Mouse (Mus musculus) CD8-positive naive resting alpha-beta T cell, adult 2 months (primary cell): ENCODE data around the gene Ppip5k2.
A peak's percentile ranks its signal among the peaks of the same experiment; 100 is the strongest.

Experiments used
- DNase-seq, 2 experiments: peaks; one replicate each; pipeline ENCODE4 v3.0.0; 2022; ENCODE audit warnings: low read depth in 2 of 2, low spot score in 2 of 2

The Ppip5k2 gene

GRCm38 (mm10) chr1:97759841-97760240, 10.4 kb downstream of the Ppip5k2 start:
- DNase-seq, result no peak

DNA sequence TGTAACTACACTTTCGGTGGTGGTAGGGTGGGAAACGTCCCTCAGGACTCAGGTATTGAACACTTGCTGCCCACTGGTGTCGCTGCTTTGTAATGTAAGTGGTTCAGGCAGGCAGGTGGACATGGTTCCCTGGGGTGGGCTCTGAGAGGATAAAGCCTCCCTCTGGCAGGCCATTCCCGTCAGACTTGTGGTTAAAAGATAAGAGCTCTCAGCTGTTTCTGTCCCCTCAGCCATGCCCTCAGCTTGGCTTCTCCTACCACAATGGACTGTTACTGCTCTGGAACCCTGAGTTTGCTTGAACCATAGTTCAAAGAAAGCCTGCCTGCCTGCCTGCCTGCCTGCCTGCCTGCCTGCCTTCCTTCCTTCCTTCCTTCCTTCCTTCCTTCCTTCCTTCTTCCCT, 15.8 kb downstream of the Ppip5k2 start:
- DNase-seq, result no peak

DNA sequence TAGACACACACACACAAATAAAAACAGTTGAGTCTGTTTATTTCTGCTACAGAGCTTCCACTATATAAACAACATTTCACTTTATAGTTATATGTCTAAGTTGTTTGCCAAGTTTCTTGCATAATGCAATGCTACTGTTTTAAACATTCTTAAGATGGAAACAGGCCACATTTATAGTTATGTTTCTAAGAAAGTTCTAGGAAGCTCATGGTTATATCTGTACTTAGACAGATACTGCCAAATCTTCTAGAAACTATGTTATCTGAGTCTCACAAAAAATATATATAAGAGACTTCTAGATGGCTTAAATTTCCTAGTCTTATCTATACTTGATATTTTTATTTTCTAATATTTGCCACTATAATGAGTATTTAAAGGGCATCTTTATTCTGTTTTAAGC, 17.0 kb downstream of the Ppip5k2 start:
- no peak for DNase-seq

GRCm38 (mm10) chr1:97748163-97748562, 22.0 kb downstream of the Ppip5k2 start:
- no peak for DNase-seq

DNA sequence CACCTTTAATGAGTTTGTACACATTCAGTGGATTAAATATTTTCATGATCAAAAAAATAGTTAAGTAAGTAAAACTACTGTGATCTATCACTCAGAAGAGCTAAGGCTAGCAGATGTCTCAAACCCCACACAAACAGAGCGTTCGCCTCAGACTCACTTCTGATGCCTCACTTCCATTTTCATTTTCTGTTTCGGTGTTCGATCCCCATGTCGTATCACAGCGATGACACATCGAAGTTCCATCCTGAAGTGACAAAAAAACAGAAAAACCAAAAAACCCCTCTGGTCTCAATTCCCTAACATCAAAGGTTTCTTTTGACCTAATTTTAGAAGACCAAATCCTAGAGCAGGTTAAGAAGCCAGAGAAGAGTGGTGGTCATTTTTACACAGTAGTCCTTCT, 23.9 kb downstream of the Ppip5k2 start:
- DNase-seq, result no peak

DNA sequence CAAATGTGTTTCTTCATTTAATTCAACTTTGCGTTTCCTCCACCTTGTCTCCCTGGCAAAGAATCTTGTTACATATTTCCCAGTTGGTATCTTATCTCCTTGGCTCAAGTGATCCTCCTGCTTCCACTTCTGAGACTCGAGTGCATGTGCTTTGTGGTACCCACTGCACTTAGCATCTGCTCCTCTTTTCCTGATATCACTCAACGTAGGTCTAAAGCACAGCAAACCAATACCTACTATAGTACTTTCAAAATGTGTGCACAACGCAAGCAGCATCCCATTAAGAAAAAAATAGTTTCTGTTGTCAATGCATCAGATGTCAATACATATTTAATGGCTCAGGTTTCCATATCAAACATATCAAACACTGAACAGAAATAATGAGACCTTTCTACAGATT, 24.5 kb downstream of the Ppip5k2 start:
- DNase-seq, result no peak

GRCm38 (mm10) chr1:97743063-97743462, 27.1 kb downstream of the Ppip5k2 start:
- DNase-seq, result no peak

- DNase-seq, result no peak
Measured at GRCm38 (mm10) chr1:97729339-97729738, 40.9 kb downstream of the Ppip5k2 start.

- no peak for DNase-seq
Measured at GRCm38 (mm10) chr1:97726730-97727129, 43.5 kb downstream of the Ppip5k2 start.

GRCm38 (mm10) chr1:97718440-97718839, 51.8 kb downstream of the Ppip5k2 start:
- no peak for DNase-seq

- no peak for DNase-seq
Measured at GRCm38 (mm10) chr1:97714334-97714868, 55.8 kb downstream of the Ppip5k2 start.

DNA sequence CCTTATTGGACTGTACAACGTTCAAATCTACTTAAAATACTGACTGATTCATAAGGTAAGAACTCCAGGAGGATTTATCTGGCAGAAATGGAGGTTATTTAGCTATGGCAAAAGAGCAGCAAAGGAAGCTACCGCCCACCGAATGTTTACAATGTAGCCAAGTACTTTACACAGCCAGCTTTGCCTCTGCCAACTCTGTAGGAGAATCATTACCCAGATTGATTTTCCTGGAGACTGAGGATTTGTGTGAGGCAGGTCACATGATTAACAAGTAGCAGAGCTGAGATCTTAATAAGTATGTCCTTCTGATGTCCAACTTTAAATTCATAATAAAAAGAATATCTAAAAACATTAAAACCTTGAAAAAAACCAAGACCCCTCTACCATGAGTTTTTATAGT, 59.7 kb downstream of the Ppip5k2 start:
- no peak for DNase-seq

DNA sequence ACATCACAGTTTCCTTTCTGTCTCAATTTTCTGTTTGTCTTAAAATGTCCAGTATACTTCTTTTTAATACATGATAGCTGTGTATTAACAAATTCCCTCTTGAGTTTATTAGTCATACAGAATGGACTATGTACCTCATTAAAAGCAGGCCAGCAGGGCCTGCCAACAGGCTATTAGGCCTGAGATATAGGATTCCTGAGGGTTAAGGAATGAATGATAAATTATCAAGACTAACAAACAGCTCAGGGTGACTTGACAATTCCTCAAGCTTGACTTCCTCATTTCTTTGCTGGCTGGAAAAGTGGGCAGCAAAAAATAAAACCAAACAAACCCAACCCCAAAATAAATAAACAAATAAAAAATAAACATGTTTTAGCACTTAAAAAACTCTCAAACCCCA, 64.8 kb downstream of the Ppip5k2 start:
- DNase-seq, result no peak

GRCm38 (mm10) chr1:97704646-97705045, 65.6 kb downstream of the Ppip5k2 start:
- DNase-seq, result no peak

- DNase-seq, result no peak
Measured at GRCm38 (mm10) chr1:97698956-97699570, 71.1 kb downstream of the Ppip5k2 start.

DNA sequence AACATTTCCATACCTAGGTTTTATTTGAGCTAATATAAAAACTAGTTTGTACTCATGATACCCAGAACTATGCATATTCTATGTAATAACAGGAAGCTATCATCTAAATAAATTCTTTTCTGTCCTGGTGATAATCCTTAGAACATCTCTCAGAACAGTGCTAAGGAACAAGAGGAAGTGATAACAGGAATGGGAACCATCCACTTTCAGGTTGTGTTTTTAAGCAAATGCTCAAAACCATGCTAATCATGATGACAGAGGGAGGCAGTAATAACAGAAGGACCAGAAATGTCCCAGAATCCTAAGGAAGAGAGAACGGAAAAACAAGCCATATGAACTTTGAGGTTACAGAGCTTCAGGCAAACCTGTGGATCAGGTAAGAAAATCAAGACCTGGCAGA, 72.9 kb downstream of the Ppip5k2 start:
- no peak for DNase-seq

- no peak for DNase-seq
Measured at GRCm38 (mm10) chr1:97693825-97694224, 76.4 kb downstream of the Ppip5k2 start.

GRCm38 (mm10) chr1:97688756-97689155, 81.5 kb downstream of the Ppip5k2 start:
- DNase-seq, result peak; percentile 43 to 52

- DNase-seq, result no peak
Measured at GRCm38 (mm10) chr1:97676526-97677177, 93.6 kb downstream of the Ppip5k2 start.

DNA sequence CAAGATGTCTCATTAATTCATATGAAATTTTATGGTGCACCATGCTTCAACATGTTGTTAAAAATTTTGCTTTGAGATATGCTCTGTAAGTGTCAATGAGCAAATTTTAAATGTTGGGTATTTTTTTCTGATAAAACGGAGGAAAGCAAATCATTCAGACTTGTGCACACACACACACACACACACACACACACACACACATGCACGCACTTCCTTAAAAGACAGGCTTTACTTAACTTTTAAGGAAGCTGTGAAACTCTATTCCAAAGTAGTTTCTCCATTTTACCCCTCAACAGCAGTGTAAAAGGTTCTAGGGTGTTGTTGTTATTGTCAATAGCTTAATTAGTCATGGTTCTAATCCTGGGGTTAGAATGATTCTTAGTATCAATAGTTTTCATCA, 94.1 kb downstream of the Ppip5k2 start:
- DNase-seq, result no peak

DNA sequence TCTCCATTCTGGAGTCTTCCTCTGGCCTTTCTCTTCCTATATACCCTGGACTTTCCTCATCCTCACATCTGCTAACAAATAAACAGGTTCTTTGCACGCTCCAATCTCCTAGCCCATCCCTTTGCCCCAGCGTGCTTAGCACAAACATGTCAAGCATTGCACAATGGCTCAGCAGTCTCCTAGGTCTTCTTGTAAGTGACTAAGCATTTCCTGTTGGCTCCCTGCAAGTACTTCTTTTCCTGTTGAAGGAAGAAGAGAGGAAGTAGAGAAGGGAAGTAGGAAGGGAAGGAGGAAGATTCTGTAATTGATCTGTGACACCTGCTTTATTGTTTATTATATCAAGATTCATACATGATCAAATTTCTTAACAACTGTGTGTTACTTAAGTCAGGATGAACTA, 97.4 kb downstream of the Ppip5k2 start:
- DNase-seq, result no peak

GRCm38 (mm10) chr1:97667288-97667687, 102.9 kb downstream of the Ppip5k2 start:
- DNase-seq, result no peak

DNA sequence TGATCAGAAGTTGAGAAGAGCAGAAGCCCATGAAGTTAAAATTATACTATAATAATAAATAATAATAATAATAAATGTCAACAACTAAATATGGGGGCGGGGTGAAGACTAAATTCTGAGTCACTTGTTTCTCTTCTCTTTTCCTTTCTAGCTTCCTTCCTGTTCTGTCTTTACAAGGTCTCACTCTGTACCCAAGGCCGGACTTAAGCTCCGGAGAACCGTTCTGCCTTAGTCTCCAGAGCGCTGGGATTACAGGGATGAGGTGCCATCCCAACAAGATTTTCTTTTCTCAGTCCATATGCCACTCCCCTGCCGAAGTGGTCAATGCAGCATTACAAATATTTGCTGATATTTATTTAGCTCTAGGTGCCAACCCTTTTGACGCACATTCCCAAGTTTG, 107.9 kb downstream of the Ppip5k2 start:
- no peak for DNase-seq
